Mouse (Mus musculus) heart, embryonic 10.5 days (tissue): ENCODE measurements around the gene Gins3. TPM values are rescaled to one million over a fixed set of nuclear protein-coding genes. Genes with fewer than 3 reads are reported as not detected.
"Not testable (repeated sequence)": the region's sequence is repeated elsewhere in the genome, so short reads cannot be mapped to it uniquely, and the experiment has no call there.

Experiments used
- DNase-seq: peaks from one replicate; pipeline ENCODE4 v3.0.0-alpha.2; 2017; ENCODE audit warnings: low spot score
- H3K27ac ChIP-seq: fragments of 300-500 bp; sonication (generic); 2 replicates; pipeline ENCODE4 v1.5.1; 2016; ENCODE audit warnings: mild to moderate bottlenecking
- H3K27me3 ChIP-seq: fragments of 300-500 bp; sonication (generic); 2 replicates; pipeline ENCODE4 v1.6.1; 2016; ENCODE audit warnings: mild to moderate bottlenecking; ENCODE audit not compliant: poor library complexity, insufficient read depth, severe bottlenecking
- H3K36me3 ChIP-seq: fragments of 300-500 bp; sonication (generic); 2 replicates; pipeline ENCODE4 v1.6.1; 2016; ENCODE audit warnings: mild to moderate bottlenecking, moderate library complexity
- H3K4me1 ChIP-seq: fragments of 300-500 bp; sonication (generic); 2 replicates; pipeline ENCODE4 v1.6.1; 2016; ENCODE audit warnings: mild to moderate bottlenecking
- H3K4me3 ChIP-seq: fragments of 300-500 bp; sonication (generic); 2 replicates; pipeline ENCODE4 v1.5.1; 2016; ENCODE audit warnings: mild to moderate bottlenecking, moderate library complexity
- H3K9me3 ChIP-seq: fragments of 300-500 bp; sonication (generic); 2 replicates; pipeline ENCODE4 v1.6.1; 2016; ENCODE audit warnings: mild to moderate bottlenecking, moderate library complexity
- WGBS: fragments of 180-500 bp; shearing (Covaris S2); methylation state at CpG from one replicate; pipeline ENCODE4 v1.1.7; 2016; 5-methylcytosine and 5-hydroxymethylcytosine counted together
- polyA plus RNA-seq: library from polyadenylated mRNA; unstranded; fragments of >200 nt; fragmentation: Nextera tagmentation; extraction: Ambion mirVana; gene quantifications from 2 replicates; pipeline ENCODE4 v1.2.1, GENCODE M21; 2016

Gins3 gene
- 20.3 and 20.7 TPM in 2 replicates for polyA plus RNA-seq

DNA sequence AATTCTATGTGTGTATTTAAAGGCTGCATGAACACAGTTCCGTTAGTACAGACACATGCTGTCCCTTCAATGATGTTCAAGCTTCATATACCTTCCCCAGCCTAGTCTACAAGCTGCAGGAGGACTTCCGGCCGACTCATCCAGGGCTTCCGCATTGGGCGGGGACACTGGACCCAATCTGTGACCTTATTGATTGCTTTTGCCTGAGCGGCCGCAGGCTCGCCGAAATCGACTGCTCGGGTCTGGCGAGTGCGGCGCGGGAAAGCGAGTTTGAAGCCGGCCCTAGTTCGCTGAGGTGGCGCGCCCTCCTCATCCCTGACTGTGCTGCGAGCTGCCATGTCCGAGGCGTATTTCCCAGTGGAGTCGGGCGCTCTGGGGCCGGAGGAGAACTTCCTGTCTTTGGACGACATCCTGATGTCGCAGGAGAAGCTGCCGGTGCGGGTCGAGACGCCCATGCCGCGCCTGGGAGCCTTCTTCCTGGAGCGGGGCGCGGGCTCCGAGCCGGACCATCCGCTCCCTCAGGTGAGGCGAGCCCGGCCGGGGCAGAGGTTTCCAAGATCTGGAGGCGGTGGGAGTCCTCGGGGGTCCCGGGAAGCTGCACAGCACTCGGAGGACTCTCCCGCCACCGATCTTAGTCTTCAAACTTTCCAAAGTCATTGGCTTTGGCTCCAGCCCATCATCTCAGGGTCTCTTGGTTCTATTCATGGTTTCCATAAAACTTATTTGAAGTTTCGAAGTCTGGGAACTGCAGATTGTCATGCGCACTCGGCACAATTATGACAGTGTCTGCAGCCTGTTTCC, at the start of gene Gins3:
Gene Gins3, plus strand, starts transcription at position 192 of the 801 bp plus-strand sequence.
- Histone ChIP-seq H3K27me3 (0 out of 2 replicates have a peak, but pooled peaks cover 5% of the 10 kb centered on the region), H3K4me3 (peak within 1 kb of the TSS; percentile 85), H3K36me3 (peaks cover 8% of the 10 kb centered on the region), H3K4me1 (peaks cover 12% of the 10 kb centered on the region; the same call in 1 of the 2 replicates), H3K27ac (peak within 1 kb of the TSS; percentile 87), H3K9me3 (no peaks in the 10 kb centered on the region)
- under 1% methylated on average over 52 of the region's 52 CpGs for WGBS
- DNase-seq, result peak; percentile 97

DNA sequence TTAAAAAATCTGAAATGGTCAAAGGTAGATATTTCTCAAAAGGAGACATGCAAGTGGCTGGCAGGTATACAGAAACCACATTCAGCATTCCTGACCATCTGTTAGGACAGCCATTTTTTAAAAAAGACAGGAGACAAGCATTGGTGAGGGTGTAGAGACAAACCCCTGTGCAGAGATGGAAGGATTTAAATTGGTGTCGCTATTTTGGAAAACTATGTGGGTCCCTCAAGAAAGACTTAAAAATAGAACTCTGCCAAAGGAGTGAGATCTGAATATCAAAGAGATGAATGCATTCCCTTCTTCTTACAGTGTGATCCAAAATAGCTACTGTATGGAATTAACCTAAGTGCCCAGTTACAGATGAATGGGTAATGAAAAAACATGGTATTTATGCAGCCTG, 45.9 kb upstream of the Gins3 start:
- peak overlapping the region; percentile 24; the same call in 1 of the 2 replicates for H3K27ac ChIP-seq

DNA sequence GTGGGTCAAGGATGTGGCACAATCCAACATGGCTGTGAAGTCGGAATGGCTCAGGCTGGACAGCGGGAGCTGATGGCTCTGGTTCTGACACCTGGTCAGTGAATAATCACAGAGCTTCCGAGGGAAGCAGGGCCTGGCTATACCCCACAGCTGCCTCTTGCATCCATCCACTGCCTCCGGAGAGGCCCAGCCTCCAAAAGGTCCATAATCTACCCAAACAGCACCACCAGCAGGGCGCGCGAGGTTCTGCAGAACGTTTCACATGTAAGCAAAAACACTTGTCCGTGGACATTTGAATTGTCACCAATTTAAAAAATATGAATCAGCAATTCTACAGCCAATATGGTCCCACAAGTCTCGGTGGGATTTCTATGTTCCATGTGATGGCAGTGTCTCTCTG, 44.0 kb upstream of the Gins3 start:
- H3K27me3 ChIP-seq, result no peaks in the 10 kb centered on the region
- WGBS, result 58% methylated on average over 10 of the region's 10 CpGs
- H3K4me1 ChIP-seq, result peaks cover 7% of the 10 kb centered on the region; the same call in 1 of the 2 replicates
- H3K4me3 ChIP-seq, result no peak overlapping the region
- H3K36me3 ChIP-seq, result no peaks in the 10 kb centered on the region
- H3K27ac ChIP-seq, result no peak overlapping the region
- no peak for DNase-seq
- no peaks in the 10 kb centered on the region for H3K9me3 ChIP-seq

More for the DNA sequence above, 45.9 kb upstream of the Gins3 start:
- H3K4me3 ChIP-seq, result no peak overlapping the region
- H3K9me3 ChIP-seq, result no peaks in the 10 kb centered on the region
- H3K36me3 ChIP-seq, result no peaks in the 10 kb centered on the region
- peaks cover 7% of the 10 kb centered on the region; the same call in 1 of the 2 replicates for H3K4me1 ChIP-seq
- 47% methylated on average over 1 of the region's 1 CpGs for WGBS
- H3K27me3 ChIP-seq, result no peaks in the 10 kb centered on the region
- no peak for DNase-seq

DNA sequence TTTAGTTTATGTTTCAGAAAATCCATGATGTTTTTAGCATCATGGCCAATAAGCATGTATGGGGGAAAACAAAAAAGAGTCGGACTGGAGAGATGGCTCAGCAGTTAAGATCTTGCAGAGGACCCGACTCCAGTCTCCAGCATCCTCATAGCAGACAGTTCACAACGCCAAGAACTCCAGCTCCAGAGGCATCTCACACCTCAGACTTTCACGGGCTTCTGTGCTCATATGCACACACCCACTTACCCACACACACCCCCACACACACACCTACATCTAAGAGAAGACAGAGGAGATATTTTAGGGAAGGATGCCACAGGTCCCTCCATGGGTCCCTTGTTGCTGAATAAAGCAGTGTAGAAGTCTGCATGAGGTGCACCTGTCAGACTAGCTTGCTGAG, 42.7 kb upstream of the Gins3 start:
- Histone ChIP-seq H3K4me3 (no peak overlapping the region), H3K27me3 (no peaks in the 10 kb centered on the region), H3K36me3 (no peaks in the 10 kb centered on the region), H3K27ac (no peak overlapping the region), H3K9me3 (no peaks in the 10 kb centered on the region), H3K4me1 (peaks cover 14% of the 10 kb centered on the region; the same call in 1 of the 2 replicates)
- 72% methylated on average over 4 of the region's 4 CpGs for WGBS
- DNase-seq, result no peak

DNA sequence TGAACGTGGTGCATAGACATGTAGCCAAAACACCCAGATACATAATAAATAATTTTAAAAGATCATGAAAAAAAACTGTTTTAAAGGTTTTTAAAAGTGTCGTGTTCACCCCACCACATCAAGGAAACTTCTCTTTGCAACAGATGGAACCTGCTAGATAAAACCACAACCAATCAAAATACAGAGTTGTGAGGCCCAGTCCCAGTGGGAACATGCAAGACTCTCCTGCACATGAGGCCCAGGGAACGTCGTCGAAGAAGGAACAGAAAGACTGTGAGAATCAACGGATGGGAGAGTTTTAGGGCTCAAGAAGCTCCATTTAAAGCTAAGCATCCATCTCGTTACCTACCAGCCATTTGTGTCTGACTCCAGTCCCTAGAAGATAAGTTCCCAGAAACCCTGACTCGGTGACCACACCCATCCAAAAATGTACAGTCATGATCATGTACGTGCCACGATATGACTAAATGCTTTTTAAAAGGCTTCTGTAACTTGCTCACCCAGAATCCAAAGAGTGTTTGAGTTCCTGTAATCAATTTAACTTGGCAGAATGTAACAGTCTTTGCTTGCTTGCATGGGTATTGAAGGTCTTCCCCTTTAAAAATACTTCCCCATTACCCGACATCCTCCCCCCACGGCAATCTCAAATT, 41.0 kb upstream of the Gins3 start:
- no peak overlapping the region for H3K4me3 ChIP-seq
- no peak for DNase-seq
- H3K36me3 ChIP-seq, result no peaks in the 10 kb centered on the region
- 0 out of 2 replicates have a peak overlapping the region, but pooled peaks have one; percentile 29 for H3K27ac ChIP-seq
- no peaks in the 10 kb centered on the region for H3K9me3 ChIP-seq
- WGBS, result 84% methylated on average over 12 of the region's 12 CpGs
- H3K4me1 ChIP-seq, result peaks cover 22% of the 10 kb centered on the region; the same call in 1 of the 2 replicates
- H3K27me3 ChIP-seq, result no peaks in the 10 kb centered on the region

DNA sequence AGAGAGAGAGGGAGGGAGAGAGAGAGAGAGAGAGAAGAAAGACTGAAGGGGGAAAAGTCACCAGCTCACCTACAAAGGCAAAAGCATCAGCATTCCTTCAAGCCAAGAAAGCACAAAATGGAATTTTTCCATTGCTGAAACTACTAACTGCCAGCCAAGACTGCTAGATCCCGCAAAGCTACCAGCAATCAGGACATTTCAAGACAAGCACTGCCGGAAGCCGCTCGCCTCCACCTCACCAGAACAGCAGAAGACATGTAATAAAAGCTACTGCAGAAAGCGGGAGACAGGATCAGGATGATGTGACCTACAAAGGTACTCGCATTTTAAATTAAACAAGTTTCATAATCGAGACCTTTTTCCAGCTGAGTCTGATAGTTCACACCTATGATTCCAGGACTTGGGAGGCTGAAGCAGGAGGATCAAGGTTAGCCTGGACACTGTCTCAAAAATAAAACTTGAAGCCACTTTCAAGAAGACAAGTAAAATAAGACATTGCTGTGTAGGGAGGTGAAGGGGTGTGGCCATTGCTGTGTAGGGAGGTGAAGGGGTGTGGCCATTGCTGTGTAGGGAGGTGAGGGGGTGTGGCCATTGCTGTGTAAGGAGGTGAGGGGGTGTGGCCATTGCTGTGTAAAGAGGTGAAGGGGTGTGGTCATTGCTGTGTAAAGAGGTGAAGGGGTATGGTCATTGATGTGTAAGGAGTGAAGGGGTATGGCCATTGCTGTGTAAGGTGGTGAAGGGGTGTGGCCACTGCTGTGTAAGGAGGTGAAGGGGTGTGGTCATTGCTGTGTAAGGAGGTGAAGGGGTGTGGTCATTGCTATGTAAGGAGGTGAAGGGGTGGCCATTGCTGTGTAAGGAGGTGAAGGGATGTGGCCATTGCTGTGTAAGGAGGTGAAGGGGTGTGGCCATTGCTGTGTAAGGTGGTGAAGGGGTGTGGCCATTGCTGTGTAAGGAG, 39.5 kb upstream of the Gins3 start:
- DNase-seq, result no peak
- Histone ChIP-seq H3K9me3 (no peaks in the 10 kb centered on the region), H3K27ac (no peak overlapping the region), H3K27me3 (no peaks in the 10 kb centered on the region), H3K4me1 (peaks cover 21% of the 10 kb centered on the region; the same call in 1 of the 2 replicates), H3K36me3 (no peaks in the 10 kb centered on the region), H3K4me3 (no peak overlapping the region)
- WGBS, result 92% methylated on average over 7 of the region's 7 CpGs

DNA sequence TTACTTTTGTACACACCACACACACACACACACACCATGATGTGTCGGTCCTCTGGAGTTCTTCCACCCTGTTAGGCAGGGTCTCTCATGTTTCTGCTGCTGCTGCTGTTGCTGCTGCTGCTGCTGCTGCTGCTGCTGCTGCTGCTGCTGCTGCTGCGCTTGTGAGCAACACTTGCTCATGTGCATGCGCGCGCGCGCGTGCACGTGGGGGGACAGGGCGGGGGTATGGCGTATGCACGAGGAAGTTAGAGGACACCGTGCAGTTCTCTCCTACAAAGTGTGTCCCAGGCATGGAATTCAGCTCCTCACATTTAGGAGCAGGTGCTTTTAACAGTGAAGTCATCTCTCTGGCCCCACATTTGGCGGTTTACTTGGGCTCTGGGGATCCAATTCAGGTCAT, 38.1 kb upstream of the Gins3 start:
- Histone ChIP-seq H3K27me3 (no peaks in the 10 kb centered on the region), H3K36me3 (no peaks in the 10 kb centered on the region), H3K4me3 (no peak overlapping the region), H3K27ac (peak overlapping the region; percentile 90), H3K9me3 (no peaks in the 10 kb centered on the region), H3K4me1 (peaks cover 21% of the 10 kb centered on the region; the same call in 1 of the 2 replicates)
- WGBS, result 82% methylated on average over 14 of the region's 14 CpGs
- no peak for DNase-seq

DNA sequence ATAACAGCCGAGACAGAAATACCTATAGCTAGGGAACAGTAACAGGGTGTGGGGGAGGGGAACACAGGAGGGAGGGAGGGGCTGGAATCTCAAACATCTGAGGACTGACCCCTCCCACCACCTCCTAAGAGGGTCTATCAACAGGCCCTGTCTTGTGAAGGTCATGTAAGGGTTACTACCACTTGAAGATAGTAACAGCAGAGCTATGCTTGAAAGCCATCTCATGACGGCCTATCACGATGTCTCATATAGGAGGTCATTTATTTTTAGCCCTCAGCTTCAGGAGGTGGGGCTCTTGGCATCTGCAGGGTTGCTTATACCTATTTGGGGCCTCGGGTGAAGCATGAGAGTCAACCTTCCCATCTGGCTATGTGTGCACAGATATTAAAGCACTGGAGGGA, 36.4 kb upstream of the Gins3 start:
- 23% methylated on average over 4 of the region's 4 CpGs for WGBS
- Histone ChIP-seq H3K4me1 (peaks cover 21% of the 10 kb centered on the region; the same call in 1 of the 2 replicates), H3K9me3 (no peaks in the 10 kb centered on the region), H3K4me3 (0 out of 2 replicates have a peak overlapping the region, but pooled peaks have one; percentile 22), H3K27ac (peak overlapping the region; percentile 90), H3K27me3 (no peaks in the 10 kb centered on the region), H3K36me3 (no peaks in the 10 kb centered on the region)
- DNase-seq, result peak; percentile 93

DNA sequence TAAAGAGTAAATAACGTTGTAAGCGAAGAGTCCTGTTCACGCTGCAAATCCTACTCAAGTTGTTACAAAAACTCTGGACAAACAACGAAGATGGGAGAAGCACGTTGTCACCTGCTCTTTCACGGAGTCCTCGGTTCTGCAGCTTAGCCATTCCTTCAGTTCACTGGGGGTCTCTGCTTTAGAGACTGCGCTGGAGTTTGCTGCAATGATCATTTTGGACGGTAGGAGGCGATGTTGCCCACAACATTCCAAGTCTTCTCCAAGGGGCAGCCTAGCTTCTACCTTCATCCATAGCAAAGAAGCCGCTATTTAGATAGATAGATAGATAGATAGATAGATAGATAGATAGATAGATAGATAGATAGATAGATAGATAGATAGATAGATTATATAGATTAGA, 33.4 kb upstream of the Gins3 start:
- Histone ChIP-seq H3K4me3 (peak overlapping the region; percentile 29; the same call in 1 of the 2 replicates), H3K4me1 (peaks cover 21% of the 10 kb centered on the region; the same call in 1 of the 2 replicates), H3K36me3 (no peaks in the 10 kb centered on the region), H3K27ac (peak overlapping the region; percentile 16; the same call in 1 of the 2 replicates), H3K27me3 (no peaks in the 10 kb centered on the region), H3K9me3 (no peaks in the 10 kb centered on the region)
- DNase-seq, result peak; percentile 83
- WGBS, result 9% methylated on average over 11 of the region's 11 CpGs

DNA sequence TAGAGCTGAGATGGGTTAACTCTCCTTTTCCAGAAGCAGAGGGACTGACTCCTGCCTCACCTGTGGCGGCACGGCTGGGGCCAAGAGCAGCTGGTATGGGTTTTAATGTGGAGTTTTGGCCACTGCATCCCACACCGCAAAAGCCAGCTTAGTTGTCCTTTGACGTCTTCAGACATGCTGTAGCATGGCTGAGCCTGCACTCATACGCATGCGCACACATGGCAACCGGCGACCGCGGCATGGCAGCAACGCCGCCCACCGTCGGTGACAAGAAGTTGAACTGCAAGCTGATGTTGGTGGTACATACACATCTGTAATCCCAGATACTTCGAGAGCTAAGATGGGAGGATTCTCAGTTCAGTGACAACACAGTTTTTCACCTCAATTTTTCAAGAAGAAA, 31.9 kb upstream of the Gins3 start:
- H3K4me1 ChIP-seq, result peaks cover 10% of the 10 kb centered on the region; the same call in 1 of the 2 replicates
- no peaks in the 10 kb centered on the region for H3K27me3 ChIP-seq
- H3K9me3 ChIP-seq, result no peaks in the 10 kb centered on the region
- H3K4me3 ChIP-seq, result no peak overlapping the region
- no peak for DNase-seq
- H3K36me3 ChIP-seq, result no peaks in the 10 kb centered on the region
- WGBS, result 67% methylated on average over 15 of the region's 15 CpGs
- no peak overlapping the region for H3K27ac ChIP-seq

DNA sequence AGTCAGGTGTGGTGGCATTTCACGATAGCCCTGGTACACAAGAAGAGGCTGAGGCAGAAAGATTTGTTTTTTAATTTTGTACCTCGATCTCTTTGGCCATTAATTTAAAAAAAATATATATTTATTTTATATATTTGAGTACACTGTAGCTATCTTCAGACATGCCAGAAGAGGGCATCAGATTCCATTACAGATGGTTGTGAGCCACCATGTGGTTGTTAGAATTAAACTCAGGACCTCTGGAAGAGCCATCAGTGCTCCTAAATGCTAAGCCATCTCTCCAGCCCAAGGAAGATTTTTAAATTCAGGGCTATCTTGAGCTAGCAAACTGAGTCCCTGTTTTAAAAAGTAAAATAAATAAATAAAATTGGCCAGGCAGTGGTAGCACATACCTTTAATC, 31.1 kb upstream of the Gins3 start:
- WGBS, result 66% methylated on average over 2 of the region's 2 CpGs
- DNase-seq, result no peak
- no peaks in the 10 kb centered on the region for H3K27me3 ChIP-seq
- no peak overlapping the region for H3K27ac ChIP-seq
- 0 out of 2 replicates have a peak, but pooled peaks cover 3% of the 10 kb centered on the region for H3K4me1 ChIP-seq
- no peaks in the 10 kb centered on the region for H3K9me3 ChIP-seq
- no peak overlapping the region for H3K4me3 ChIP-seq
- H3K36me3 ChIP-seq, result no peaks in the 10 kb centered on the region

DNA sequence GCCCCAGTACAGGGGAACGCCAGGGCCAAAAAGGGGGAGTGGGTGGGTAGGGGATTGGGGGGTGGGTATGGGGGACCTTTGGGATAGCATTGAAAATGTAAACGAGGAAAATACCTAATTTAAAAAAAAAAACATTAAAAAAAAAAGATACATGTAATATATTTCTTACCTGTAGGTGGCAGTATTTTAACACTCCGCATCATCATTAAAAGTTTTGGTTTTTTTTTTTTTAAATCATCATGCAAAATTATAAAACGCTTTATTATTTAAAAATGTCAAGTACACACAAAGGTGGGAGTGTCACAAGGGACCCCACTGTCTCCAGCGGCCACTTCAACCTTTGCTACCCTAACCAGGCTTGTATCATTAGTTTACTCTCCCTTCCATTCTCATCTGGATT, 26.7 kb upstream of the Gins3 start:
- H3K27me3 ChIP-seq, H3K4me3 ChIP-seq, H3K9me3 ChIP-seq, H3K4me1 ChIP-seq, DNase-seq, H3K36me3 ChIP-seq: not testable (repeated sequence)
- H3K27ac ChIP-seq, result peak overlapping the region; percentile 65; the same call in 1 of the 2 replicates
- WGBS, result 23% methylated on average over 4 of the region's 5 CpGs
